Mouse (Mus musculus): Measurements from ENCODE around the gene Ercc4. TPM values are rescaled to one million over a fixed set of nuclear protein-coding genes. Genes with fewer than 3 reads are reported as not detected.

Ercc4 gene
- total RNA-seq, 2 experiments from 2014 or later = 20.3 to 23.9 TPM

DNA sequence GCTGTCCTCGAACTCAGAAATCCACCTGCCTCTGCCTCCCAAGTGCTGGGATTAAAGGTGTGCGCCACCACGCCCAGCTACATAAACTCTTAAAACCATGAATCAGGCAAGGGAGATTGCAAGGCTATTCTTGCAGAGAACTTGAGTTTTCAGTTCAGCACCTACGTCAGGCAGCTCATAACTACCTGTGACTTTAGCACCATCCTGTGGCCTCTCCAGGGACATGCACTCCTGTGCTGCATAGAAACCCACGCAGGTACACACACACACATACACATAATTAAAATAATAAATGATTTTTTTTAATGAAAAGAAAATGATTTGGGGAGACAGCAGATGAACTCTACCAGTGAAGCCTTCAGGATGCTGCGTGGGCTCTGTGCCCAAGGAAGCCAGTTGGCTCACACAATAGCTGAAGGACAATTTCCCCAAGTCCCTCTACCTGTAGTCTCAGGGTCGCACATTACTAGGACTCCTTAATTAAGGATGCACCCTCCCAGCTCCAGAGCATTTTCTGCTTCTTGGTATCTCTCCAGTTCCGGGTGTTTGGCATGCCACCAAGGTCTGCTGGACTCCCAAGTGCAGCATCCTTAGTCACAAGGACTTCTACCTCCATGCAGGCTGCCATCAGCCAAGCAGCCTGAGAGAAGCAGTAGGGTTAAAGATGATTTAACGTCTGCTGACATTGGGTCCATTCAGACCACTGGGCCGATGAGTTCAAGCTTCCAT is 35.4 kb downstream of the Ercc4 start:
- intact Hi-C loops (cut with DNase I) = no loop called here
- no peak for DNase-seq (ENCODE audit: low spot score in 2 of 2)

DNA sequence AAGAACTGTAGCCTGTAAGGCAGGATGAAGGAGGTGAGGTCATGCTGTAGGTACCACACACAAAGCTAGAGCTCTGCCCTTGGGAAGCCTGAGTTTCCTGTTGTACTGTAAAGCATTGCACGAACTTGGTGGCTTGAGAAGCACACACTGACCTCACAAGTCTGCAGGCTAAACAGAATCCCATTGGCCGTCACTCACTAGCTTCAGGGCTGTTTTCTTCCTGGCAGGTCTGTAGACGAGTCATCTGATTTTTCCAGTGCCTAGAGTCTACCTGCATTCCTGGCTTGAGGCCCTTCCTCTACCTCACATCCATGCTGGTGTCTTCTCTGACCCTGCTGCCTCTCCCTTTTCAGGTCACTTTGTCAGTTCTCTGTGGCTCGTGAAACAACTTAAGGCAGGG is 36.7 kb downstream of the Ercc4 start:
- DNase-seq (ENCODE audit: low spot score in 2 of 2) = no peak
- intact Hi-C loops (cut with DNase I) = no loop called here

DNA sequence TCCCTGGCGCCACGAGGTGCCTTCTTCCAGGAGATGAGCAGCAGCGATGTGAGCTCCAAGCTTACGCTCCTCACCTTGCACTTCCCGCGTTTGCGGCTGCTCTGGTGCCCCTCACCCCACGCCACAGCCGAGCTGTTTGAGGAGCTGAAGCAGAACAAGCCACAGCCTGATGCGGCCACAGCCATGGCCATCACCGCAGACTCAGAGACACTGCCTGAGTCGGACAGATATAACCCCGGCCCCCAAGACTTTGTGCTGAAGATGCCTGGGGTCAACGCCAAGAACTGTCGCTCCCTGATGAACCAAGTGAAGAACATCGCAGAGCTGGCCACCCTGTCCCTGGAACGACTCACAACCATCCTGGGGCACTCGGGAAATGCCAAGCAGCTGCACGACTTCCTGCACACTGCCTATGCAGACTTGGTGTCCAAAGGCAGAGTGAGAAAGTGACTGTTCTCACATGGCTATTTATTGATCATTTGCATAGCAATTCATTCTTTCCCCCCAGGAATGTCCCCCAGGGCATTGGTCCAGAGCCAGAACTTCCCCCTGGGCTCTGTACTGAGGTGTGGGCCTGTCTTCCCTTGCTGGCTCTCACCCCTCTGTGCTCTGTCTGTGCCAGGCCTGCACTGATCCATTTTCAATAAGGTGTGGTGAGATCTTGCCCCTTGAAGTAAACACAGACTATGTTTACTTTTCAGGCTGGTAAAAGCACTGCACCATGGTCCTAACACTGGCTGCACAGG is 38.5 kb downstream of the Ercc4 start:
- intact Hi-C loops (cut with DNase I) = no loop called here
- no peak for DNase-seq (ENCODE audit: low spot score in 2 of 2)

DNA sequence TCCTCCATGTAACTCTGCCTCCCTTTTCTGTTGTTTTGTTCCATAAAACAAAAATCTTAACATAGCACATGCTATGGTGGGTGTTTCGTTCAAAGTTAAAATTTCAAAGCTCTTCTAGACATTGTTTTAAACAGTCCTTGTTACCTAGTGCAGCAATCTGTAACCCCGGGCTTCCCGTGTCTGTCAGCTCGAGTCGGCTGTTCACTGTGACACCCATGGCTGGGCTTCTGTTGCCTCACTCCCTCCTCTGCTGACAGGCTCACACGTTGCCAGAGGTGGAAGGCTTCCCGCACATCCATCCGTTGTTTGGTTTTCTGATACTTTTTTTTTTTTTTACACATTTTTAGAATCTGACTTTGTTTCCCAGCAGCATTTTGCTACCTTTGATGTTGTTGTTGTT is 40.5 kb downstream of the Ercc4 start:
- DNase-seq (ENCODE audit: low spot score in 2 of 2) = no peak
- intact Hi-C loops (cut with DNase I) = no loop called here

DNA sequence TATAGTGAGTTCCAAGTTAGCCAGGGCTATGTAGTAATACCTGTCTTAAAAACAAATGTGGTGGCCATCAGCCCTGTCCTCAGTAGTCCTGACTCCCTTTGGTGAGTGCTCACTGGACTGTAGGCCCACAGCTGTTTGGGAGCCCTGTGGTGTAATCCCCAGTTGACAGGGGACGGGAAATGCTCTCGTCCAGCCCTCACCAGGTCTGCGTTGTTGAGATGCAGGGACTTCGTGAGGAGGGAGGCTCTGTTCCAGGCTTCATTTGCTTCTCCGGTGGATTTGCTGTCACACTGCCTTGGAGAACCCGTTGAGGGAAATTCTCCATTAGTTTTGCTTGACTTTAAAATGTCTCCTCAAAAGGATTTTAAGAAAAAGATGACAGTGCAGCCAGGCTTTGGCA is 41.3 kb downstream of the Ercc4 start:
- no peak for DNase-seq (ENCODE audit: low spot score in 2 of 2)
- intact Hi-C loops (cut with DNase I) = no loop called here

DNA sequence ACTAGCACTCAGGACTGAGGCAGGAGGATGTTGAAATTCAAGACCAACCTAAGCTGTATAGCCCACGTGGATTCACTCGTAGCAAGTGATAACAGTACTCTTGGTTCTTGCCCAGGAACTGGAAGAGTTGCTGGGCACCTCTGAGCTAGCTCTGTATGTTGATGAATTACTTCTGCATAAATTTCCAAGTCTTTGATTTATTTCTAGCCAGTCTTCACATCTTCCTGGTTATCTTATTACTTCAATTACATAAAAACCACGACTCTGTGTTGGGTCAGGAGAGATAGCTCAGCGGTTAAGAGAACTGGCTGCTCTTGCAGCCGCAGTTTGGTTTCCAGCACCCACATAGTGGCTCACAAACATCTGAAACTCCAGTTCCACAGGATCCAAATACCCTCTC is 43.0 kb downstream of the Ercc4 start:
- intact Hi-C loops (cut with DNase I) = no loop called here
- no peak for DNase-seq (ENCODE audit: low spot score in 2 of 2)

DNA sequence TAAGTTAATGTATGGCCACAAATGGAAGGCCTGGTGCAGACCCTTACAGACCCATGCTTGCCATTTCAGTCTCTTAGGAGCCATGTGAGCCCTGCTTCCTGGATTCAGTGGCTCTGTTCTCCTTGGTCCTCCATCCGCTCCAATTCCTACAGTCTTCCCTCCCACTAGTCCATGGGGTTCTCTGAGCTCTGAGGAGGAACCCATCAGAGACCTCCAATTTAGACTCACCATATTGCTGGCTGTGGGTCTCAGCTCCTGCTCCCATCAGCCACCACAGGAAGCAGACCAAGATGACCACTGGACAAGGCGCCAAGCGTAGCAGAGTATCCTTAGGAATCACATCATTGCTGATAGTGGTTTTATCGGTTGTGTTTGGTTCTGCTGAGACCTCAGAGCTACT is 43.7 kb downstream of the Ercc4 start:
- DNase-seq (ENCODE audit: low spot score in 2 of 2) = no peak
- intact Hi-C loops (cut with DNase I) = no loop called here

DNA sequence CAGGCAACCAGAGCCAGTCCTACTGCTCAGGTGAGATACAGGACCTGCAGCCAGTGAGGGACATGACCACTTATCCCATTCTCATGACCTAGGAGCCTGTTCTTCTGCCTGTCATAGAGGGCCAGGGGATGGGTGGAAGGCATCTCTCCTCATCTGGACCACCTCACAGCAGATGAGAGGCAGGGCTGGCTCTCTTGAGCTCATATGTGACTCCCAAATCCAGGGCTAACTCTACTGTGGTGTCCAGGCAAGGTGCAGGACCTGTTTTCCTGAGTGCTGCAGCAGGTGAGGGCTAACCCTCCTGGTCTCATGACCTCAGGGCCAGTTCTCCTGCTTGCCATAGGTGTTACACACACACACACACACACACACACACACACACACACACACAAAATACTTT is 44.9 kb downstream of the Ercc4 start:
- DNase-seq (ENCODE audit: low spot score in 2 of 2) = no peak
- intact Hi-C loops (cut with DNase I) = no loop called here

DNA sequence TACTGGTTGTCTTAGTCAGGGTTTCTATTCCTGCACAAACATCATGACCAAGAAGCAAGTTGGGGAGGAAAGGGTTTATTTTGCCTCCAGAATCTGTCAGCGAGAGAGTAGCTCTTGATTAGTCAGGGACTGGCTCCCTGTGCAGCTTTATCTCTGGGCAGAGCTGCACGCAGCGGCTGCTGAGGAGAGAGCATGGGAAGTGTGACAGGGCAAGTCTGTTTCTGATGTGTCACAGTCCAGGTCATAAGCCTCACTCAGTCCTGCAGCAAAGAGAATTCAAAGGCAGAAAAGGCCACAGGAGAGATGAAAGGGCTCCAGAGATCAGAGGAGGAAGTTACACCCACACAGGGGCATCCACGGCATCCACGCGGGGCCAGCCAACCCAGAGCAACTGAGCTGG is 47.8 kb downstream of the Ercc4 start:
- intact Hi-C loops (cut with DNase I) = no loop called here
- no peak for DNase-seq (ENCODE audit: low spot score in 2 of 2)

DNA sequence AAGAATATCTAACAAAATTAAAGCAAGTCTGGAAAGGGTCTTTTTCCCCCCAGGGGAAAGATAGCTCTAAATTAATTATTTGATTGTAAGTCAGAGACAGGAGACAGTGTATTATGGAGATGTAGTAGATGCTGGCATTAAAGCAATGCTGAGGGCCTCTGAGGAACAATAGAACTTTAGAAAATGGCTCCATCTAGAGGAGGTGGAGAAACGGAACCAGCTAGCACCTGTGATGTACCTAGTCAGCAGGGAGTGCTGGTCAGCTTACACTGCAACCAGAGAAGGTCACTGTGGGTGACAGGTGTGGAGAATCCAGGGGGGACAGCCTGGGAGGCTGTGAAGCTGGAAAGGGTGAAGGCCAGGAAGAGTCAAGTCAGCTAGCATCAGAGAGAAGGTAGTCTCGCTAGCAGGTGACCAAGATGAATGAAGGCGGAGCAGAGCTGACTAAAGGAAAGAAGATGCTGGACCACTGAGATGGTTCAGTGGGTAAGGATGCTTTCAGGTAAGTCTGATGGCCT is 48.7 kb downstream of the Ercc4 start:
- intact Hi-C loops (cut with DNase I) = loop anchor here (2.0 kb wide), 1 partner anchor 39 kb away; no protein-coding TSS in a partner anchor
- no peak for DNase-seq (ENCODE audit: low spot score in 2 of 2)

DNA sequence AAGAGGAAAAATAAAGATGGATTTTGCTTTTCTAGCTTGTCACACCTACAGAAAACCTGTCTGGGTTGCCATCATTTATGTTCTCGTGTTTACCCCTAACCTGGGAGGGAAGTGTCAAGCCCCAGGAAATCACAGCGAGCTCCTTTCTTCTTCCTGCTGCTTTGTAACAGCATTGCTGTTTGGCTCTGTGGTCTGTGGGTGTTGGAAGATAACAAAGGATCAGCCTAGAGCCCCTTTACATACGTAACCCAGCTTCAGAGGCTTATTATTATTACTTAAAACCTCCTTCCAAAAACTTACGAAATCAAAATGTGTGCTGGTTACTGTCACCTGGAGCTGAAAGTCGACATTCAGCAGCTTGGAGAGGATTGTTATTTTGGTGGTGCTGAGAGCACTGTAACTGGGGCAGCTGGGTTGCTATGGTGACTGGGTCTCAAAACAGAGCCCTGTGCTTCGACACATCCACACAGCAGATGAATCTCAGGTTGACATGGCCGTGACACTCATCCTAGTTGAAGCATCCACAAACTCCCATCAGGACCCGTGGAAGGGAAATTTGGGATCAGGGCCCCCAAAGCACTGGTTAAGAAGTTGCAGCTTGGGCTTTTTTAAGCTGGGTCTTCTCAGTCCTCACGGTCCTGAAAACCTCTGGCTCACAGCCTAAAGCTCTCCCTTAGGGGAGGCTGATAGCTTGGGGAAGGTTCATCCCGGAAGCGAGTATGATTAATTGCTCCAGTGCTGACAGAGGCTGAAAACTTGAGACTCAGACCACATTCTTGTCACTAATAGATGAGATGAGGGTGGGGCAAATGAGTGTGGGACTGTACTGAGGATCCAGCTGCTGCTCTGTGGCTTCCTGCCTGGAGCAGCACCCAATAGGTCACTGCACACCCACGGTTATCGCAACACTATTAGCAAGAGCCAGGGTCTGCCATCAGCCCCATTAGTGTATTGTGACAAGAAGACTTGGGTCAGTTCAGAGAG is 49.7 kb downstream of the Ercc4 start:
- DNase-seq (ENCODE audit: low spot score in 2 of 2) = peak; percentile 70 to 74
- intact Hi-C loops (cut with DNase I) = loop anchor here (2.0 kb wide), 1 partner anchor 38 kb away; no protein-coding TSS in a partner anchor

DNA sequence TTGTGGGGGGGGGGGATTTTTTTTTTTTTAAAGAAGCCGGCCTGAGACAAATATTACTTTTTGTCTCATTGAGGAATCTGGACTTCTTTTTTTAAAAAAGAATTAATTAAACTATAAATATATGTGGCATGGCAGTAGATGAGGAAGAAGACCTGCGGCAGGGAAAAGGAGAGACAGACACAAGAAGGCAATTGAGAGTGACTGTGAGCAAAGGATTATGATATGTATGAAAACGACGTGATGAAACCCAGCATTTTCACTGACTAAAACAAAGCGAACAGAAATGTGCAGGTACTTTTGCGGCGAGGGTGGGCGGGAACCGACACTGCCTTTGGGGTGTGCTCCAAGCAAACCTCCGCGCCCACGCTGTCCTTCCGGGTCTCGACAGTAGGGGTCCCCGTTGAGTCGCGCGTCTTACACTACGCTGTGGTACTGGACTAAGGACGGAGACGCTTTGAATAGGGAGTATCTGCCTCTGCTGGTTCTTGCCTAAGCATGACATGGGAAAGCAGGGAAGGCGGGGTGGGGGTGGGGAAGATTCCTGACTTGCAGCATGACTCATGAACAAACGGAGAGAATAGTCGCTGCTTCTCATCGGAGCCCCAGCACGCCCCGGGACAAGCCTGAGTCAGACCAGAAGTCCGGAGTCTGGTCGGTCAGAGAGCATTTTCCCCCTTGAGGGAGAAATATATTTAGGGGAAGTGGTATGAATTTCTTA is 50.6 kb downstream of the Ercc4 start:
- peak; percentile 90 to 93 for DNase-seq (ENCODE audit: low spot score in 2 of 2)
- intact Hi-C loops (cut with DNase I) = loop anchor here (2.0 to 5.0 kb wide), 4 partner anchors 37 to 199 kb away; partner anchors contain the start of gene Mrtfb

DNA sequence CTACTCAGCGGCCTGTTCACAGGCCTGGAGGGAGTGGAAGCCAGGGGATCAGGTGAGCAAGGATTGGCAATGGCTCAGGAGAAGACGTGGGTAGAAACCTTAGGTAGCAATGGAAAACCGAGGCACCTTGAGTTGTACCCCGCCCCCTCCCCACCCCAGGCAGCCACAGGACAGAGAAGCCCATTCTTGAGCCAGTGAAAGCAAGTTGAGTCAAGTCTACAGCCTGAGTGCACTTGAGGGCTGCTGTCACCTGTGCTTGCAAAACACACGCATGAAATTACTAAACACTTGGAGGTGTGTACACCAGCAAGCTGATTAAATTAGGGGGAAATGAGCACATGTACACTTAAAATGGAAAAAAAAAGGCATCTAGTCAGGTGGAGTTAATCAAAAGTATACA is 52.0 kb downstream of the Ercc4 start:
- DNase-seq (ENCODE audit: low spot score in 2 of 2) = no peak
- intact Hi-C loops (cut with DNase I) = loop anchor here (2.0 to 5.0 kb wide), 3 partner anchors 45 to 197 kb away; partner anchors contain the start of gene Mrtfb

DNA sequence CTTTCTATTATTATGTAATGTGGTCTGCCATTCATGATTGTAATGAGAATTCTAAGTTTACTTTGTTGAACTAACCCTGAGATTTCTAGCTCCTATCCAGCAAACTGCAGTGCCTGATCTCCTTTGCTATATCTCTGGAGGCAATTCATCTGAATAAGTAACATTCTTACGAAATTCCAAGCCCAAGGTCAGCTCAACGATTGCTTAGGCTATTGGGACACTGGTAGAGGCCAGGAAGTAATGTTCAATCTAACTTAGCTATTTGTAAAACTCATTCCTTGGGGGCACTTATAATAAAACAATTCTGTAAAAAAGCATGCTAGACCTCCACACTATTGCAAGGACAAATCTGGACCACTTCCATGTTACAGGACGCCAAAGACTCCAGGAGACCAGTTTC is 58.2 kb downstream of the Ercc4 start:
- intact Hi-C loops (cut with DNase I) = no loop called here
- no peak for DNase-seq (ENCODE audit: low spot score in 2 of 2)

DNA sequence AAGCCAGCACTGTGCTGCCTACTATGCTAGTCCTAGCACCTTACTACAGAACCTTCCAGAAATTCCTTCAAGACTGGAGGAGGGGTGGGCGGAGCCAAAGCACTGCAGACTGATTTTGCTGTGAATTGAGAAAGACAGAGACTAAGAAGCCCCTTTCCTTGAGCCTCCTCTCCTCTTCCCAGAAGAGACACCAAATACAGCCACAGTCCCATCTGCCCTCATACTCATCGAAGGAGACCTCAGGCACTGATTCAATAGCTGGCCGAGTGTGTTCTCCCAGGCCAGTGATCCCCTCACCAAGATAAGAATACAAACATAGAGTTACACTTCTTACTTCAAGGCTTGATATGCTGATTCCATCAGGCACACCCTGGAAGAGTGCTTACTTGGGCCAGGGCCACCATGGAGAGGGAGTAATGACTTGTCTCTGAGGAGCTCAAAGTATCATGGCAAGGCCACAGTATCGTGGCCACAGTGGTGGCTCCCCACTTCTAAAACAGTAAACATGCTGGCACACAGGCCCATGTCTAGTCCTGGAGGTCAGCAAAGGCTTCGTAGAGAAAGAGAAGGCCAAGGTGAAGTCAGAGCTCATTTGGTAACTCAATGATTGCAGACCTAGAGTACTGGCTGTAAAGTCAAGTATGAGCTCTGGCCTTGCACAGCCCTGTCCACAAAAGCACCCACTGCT is 63.7 kb downstream of the Ercc4 start:
- intact Hi-C loops (cut with DNase I) = no loop called here
- DNase-seq (ENCODE audit: low spot score in 2 of 2) = no peak

DNA sequence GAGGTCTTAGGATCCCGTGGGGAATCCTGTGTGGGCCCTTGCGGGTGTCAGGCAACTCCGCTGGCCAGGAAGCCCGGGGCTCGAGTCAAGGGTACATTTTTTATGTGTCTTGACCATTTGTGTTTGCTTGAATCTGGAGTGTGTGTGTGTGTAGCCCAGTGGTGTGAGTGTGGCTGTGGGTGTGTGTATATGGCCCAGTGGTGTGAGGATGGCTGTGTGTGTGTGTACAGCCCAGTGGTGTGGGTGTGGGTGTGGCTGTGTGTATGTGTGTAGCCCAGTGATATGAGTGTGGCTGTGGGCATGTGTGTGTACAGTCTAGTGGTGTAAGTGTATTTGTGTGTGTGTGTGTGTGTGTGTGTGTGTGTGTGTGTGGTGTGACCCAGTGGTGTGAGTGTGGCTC is 73.0 kb downstream of the Ercc4 start:
- intact Hi-C loops (cut with DNase I) = no loop called here
- DNase-seq (ENCODE audit: low spot score in 2 of 2) = no peak

DNA sequence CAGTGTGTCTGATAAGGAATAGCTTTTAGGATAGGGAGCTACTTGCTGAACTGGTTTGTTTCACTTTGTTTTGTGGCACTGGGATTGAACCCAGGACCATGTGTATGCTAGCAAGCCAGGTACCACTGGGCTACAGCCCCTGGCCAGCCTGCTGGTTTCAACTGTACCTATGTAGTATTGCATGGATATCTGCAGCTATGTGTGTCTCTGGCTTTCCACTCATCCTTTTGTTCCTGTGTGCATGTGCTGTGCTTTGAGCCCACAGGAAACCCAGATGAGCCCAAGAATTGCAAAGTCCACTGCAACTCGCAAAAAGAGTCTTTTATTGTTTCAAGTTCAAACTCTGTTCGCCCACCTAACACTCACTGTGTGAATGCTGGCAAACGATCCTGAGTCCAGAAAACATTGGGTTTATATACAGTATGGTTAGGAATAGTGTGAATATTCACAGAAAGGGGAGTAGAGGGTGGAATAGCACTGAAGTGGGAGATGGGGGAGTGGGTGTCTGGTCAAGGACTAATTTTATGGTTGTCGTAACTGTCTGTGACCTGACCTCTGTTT is 73.8 kb downstream of the Ercc4 start:
- no peak for DNase-seq (ENCODE audit: low spot score in 2 of 2)

DNA sequence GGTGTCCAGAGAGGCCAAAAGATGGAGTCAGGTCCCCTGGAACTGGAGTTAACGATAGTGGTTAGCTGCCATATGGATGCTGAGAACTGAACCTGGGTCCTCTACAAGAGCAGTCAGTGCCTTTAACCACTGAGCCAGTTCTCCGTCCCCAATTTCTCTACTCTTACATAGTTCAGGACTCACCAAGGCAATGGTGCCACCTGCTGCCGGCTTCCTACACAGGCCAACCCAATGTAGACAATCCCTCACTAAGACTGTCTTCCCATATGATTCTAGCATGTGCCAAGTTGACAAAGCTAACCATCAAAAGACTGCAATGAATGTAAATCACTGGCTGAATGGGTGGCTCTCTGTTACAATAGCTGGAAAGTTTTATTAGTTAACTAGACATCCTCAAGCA is 74.9 kb downstream of the Ercc4 start:
- DNase-seq (ENCODE audit: low spot score in 2 of 2) = no peak
- intact Hi-C loops (cut with DNase I) = no loop called here

More for the DNA sequence above, 73.8 kb downstream of the Ercc4 start:
- intact Hi-C loops (cut with DNase I) = no loop called here

Data from left cerebral cortex, postnatal 36 days (tissue).